Mouse (Mus musculus) liver, embryonic 14.5 days (tissue): ENCODE data around the gene Mlycd. TPM values are rescaled to one million over a fixed set of nuclear protein-coding genes. Genes with fewer than 3 reads are reported as not detected.

ENCODE experiments used
- ATAC-seq: fragments of 200-750 bp; cut with Nextera tagmentation; 2 replicates; pipeline ENCODE4 v1.8.0; 2017; ENCODE audit warnings: moderate number of reproducible peaks, mild to moderate bottlenecking, moderate library complexity; ENCODE audit not compliant: insufficient read depth
- DNase-seq, 3 experiments: peaks; one replicate each; pipeline ENCODE4 v3.0.0-alpha.2; 2012 to 2013; ENCODE audit warnings: low read depth in 3 of 3, low spot score in 3 of 3
- H3K27ac ChIP-seq: fragments of 300-500 bp; sonication (generic); 2 replicates; pipeline ENCODE4 v1.5.1; 2014; ENCODE audit warnings: moderate library complexity, mild to moderate bottlenecking, control low read depth, inconsistent platforms
- H3K27me3 ChIP-seq: fragments of 300-500 bp; sonication (generic); 2 replicates; pipeline ENCODE4 v1.6.1; 2014; ENCODE audit warnings: mild to moderate bottlenecking, low read length, moderate library complexity; ENCODE audit not compliant: control insufficient read depth, insufficient read depth
- H3K36me3 ChIP-seq: fragments of 300-500 bp; sonication (generic); replicated peaks from 2 replicates; pipeline ENCODE4 v1.6.1; 2014; ENCODE audit warnings: low read depth; ENCODE audit not compliant: control insufficient read depth, insufficient read depth
- H3K4me1 ChIP-seq, 2 experiments: fragments of 200-500 bp in 1 of 2; fragments of 300-500 bp in 1 of 2; sonication (generic) in 1 of 2; replicated peaks; 2 replicates each; pipeline ENCODE4 v1.6.1; 2012 to 2014; ENCODE audit warnings: antibody characterized with exemption in 1 of 2, inconsistent platforms in 1 of 2, low read length in 1 of 2; ENCODE audit not compliant: control insufficient read depth in 2 of 2, insufficient read depth in 2 of 2
- H3K4me2 ChIP-seq: fragments of 300-500 bp; sonication (generic); 2 replicates; pipeline ENCODE4 v1.6.1; 2014; ENCODE audit warnings: low read depth, mild to moderate bottlenecking, control low read depth, moderate library complexity
- H3K4me3 ChIP-seq, 2 experiments: fragments of 200-500 bp in 1 of 2; fragments of 300-500 bp in 1 of 2; sonication (generic) in 1 of 2; 2 replicates each; pipeline ENCODE4 v1.5.1; 2012 to 2014; ENCODE audit warnings: low read depth in 2 of 2, low read length in 2 of 2, mild to moderate bottlenecking in 2 of 2, control low read depth in 1 of 2, inconsistent platforms in 1 of 2, moderate library complexity in 1 of 2; ENCODE audit not compliant: insufficient read depth in 1 of 2
- H3K9ac ChIP-seq: fragments of 300-500 bp; sonication (generic); replicated peaks from 2 replicates; pipeline ENCODE4 v1.6.1; 2014; ENCODE audit warnings: mild to moderate bottlenecking, control low read depth, moderate library complexity
- H3K9me3 ChIP-seq: fragments of 300-500 bp; sonication (generic); 2 replicates; pipeline ENCODE4 v1.6.1; 2016; ENCODE audit warnings: low read length, mixed read lengths; ENCODE audit not compliant: control insufficient read depth
- CTCF ChIP-seq: IDR thresholded peaks from 2 replicates; pipeline ENCODE4 v1.5.1; 2016; ENCODE audit warnings: antibody characterized with exemption, low read depth, control low read depth
- EP300 ChIP-seq: IDR thresholded peaks from 2 replicates; pipeline ENCODE4 v1.6.1; 2016; ENCODE audit warnings: antibody characterized with exemption, low read depth
- WGBS: fragments of 180-500 bp; shearing (Covaris S2); extraction: QIAGEN DNeasy Blood & Tissue Kit; methylation state at CpG from one replicate; pipeline ENCODE4 v1.1.7; 2014; ENCODE audit not compliant: insufficient replicate concordance; 5-methylcytosine and 5-hydroxymethylcytosine counted together
- polyA plus RNA-seq, 2 experiments: library from polyadenylated mRNA; depleted of rRNA in 1 of 2; stranded (reverse) in 1 of 2; unstranded in 1 of 2; fragments of >200 nt; fragmentation: Nextera tagmentation in 1 of 2; extraction: Ambion mirVana in 1 of 2; gene quantifications; 2 replicates each; pipeline versions ENCODE4 v1.2.1 to v1.2.3; 2012 to 2014

Gene Mlycd
- polyA plus RNA-seq, 2 experiments, result 6.0 to 8.1 TPM

GRCm38 (mm10) chr8:119378476-119378875 lies 16.2 kb upstream of the Mlycd start:
- no peak overlapping the region for H3K4me2 ChIP-seq
- DNase-seq (no peak), ATAC-seq (no peak)
- H3K4me3 ChIP-seq, result no peak overlapping the region
- 55% methylated on average over 7 of the region's 7 CpGs for WGBS
- H3K27me3 ChIP-seq, result no peaks in the 10 kb centered on the region
- H3K36me3 ChIP-seq, result no peaks in the 10 kb centered on the region
- TF ChIP-seq CTCF, result no peak
- TF ChIP-seq EP300, result no peak
- no peak overlapping the region for H3K9ac ChIP-seq
- no peaks in the 10 kb centered on the region for H3K4me1 ChIP-seq
- no peak overlapping the region for H3K27ac ChIP-seq
- H3K9me3 ChIP-seq, result no peaks in the 10 kb centered on the region

- DNase-seq (no peak), ATAC-seq (no peak)
- H3K27ac ChIP-seq, result no peak overlapping the region
- H3K4me3 ChIP-seq, result no peak overlapping the region
- no peaks in the 10 kb centered on the region for H3K9me3 ChIP-seq
- WGBS, result 19% methylated on average over 4 of the region's 4 CpGs
- H3K4me2 ChIP-seq, result no peak overlapping the region
- H3K4me1 ChIP-seq, result no peaks in the 10 kb centered on the region
- no peak for TF ChIP-seq EP300
- peak; percentile 62 for TF ChIP-seq CTCF
- H3K9ac ChIP-seq, result no peak overlapping the region
- no peaks in the 10 kb centered on the region for H3K27me3 ChIP-seq
- no peaks in the 10 kb centered on the region for H3K36me3 ChIP-seq
Measured at GRCm38 (mm10) chr8:119380619-119381018, 14.1 kb upstream of the Mlycd start.

GRCm38 (mm10) chr8:119384478-119384877 lies 10.2 kb upstream of the Mlycd start:
- Histone ChIP-seq H3K4me2 (no peak overlapping the region), H3K4me1 (no peaks in the 10 kb centered on the region), H3K9ac (no peak overlapping the region), H3K36me3 (no peaks in the 10 kb centered on the region), H3K4me3 (no peak overlapping the region), H3K27me3 (no peaks in the 10 kb centered on the region), H3K9me3 (no peaks in the 10 kb centered on the region), H3K27ac (no peak overlapping the region)
- WGBS, result 21% methylated on average over 10 of the region's 10 CpGs
- TF ChIP-seq CTCF, result peak; percentile 53
- no peak for TF ChIP-seq EP300
- DNase-seq, result peak in 2 of 3 experiments; percentile 34 to 36
- no peak for ATAC-seq

GRCm38 (mm10) chr8:119385854-119386253 lies 8.8 kb upstream of the Mlycd start:
- TF ChIP-seq CTCF, result no peak
- TF ChIP-seq EP300, result no peak

GRCm38 (mm10) chr8:119386988-119387387 lies 7.7 kb upstream of the Mlycd start:
- WGBS, result 46% methylated on average over 6 of the region's 6 CpGs
- Histone ChIP-seq H3K4me3 (no peak overlapping the region), H3K4me1 (no peaks in the 10 kb centered on the region), H3K9ac (no peak overlapping the region), H3K36me3 (no peaks in the 10 kb centered on the region), H3K4me2 (no peak overlapping the region), H3K9me3 (no peaks in the 10 kb centered on the region), H3K27ac (no peak overlapping the region), H3K27me3 (no peaks in the 10 kb centered on the region)
- no peak for TF ChIP-seq EP300
- TF ChIP-seq CTCF, result no peak
- no peak for DNase-seq
- ATAC-seq, result no peak

More at GRCm38 (mm10) chr8:119385854-119386253, 8.8 kb upstream of the Mlycd start:
- WGBS, result 45% methylated on average over 6 of the region's 6 CpGs
- H3K4me2 ChIP-seq, result no peak overlapping the region
- DNase-seq (no peak), ATAC-seq (no peak)
- H3K4me1 ChIP-seq, result no peaks in the 10 kb centered on the region
- no peak overlapping the region for H3K27ac ChIP-seq
- no peaks in the 10 kb centered on the region for H3K9me3 ChIP-seq
- H3K4me3 ChIP-seq, result no peak overlapping the region
- no peaks in the 10 kb centered on the region for H3K36me3 ChIP-seq
- no peak overlapping the region for H3K9ac ChIP-seq
- no peaks in the 10 kb centered on the region for H3K27me3 ChIP-seq
